Mouse (Mus musculus): Measurements from ENCODE around the gene Galnt10. TPM values are rescaled to one million over a fixed set of nuclear protein-coding genes. Genes with fewer than 3 reads are reported as not detected.

Galnt10 gene
- polyA plus RNA-seq, 1 experiment from 2014 or later = 18.4 TPM

DNA sequence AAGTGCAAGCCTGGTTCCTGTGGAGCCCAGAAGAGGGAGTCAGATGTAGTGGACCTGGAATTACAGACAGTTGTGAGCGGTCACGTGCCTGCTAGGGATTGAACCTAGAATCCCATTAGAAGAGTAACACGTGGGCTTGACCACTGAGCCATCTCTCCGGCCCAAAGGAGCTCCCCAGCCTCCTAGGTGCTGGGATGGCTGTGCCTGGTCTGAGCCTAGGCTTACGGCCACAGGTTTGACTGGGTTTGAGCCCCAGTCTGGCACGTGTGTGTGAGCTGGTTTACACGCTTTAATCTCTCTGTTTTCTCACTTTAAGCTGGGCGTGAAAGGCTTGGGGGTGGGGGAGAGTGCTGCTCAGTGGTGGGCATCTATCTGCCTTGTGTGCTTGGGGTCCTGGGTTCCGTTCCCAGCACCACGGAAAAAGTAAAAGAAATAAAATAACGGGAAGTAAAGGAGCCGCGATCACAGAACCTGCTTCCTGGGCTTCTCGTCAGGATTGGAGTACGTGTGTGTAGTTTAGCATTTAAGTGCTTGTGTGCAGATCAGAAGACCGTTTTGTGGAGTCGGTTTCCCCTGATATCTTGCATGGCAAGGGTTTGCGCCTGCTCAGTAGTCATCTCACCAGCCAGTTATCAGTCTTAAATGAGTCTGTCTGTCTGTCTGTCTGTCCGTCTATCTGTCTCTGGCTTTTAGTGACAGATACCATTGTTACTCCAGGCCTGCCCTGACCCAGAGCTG is 16.4 kb downstream of the Galnt10 start:
- Histone ChIP-seq H3K4me2 (replicated peaks) (no peak overlapping the region), H3K36me3 (no peaks in the 10 kb centered on the region), H3K27me3 (replicated peaks) (no peaks in the 10 kb centered on the region), H3K9ac (no peak overlapping the region), H3K9me3 (no peaks in the 10 kb centered on the region), H3K4me3 (no peak overlapping the region), H3K27ac (no peak overlapping the region), H3K4me1 (peaks cover 4% of the 10 kb centered on the region)
- 90% methylated on average over 19 of the region's 19 CpGs for WGBS
- ATAC-seq (ENCODE audit: low FRiP score, low read depth) = no peak

GRCm38 (mm10) chr11:57662231-57662630 is 17.0 kb downstream of the Galnt10 start:
- Histone ChIP-seq H3K36me3 (no peaks in the 10 kb centered on the region), H3K27ac (no peak overlapping the region), H3K4me1 (0 out of 2 replicates have a peak, but pooled peaks cover 3% of the 10 kb centered on the region), H3K27me3 (replicated peaks) (no peaks in the 10 kb centered on the region), H3K4me3 (no peak overlapping the region), H3K4me2 (replicated peaks) (no peak overlapping the region), H3K9me3 (no peaks in the 10 kb centered on the region), H3K9ac (no peak overlapping the region)
- ATAC-seq (ENCODE audit: low FRiP score, low read depth) = no peak
- WGBS = 93% methylated on average over 4 of the region's 4 CpGs

DNA sequence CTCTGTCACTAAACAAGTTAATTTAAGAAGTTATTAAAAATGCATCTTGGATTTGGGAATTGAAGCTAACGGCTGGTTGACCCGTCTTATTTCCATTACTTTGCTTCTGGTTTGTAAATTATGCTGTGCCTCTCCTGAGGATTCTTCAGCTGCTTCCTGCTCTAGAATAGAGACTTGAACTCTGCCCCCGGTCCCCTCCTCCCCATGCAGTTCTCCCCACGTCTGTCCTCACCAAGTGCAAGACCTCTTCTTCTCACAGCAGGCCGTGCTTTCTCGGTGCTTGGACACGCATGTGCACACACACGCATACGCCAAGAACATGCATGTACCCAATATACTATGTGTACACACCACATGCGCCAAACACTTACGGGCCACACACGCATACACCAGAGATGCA is 18.0 kb downstream of the Galnt10 start:
- Histone ChIP-seq H3K4me2 (replicated peaks) (no peak overlapping the region), H3K9me3 (no peaks in the 10 kb centered on the region), H3K4me1 (0 out of 2 replicates have a peak, but pooled peaks cover 3% of the 10 kb centered on the region), H3K4me3 (no peak overlapping the region), H3K36me3 (no peaks in the 10 kb centered on the region), H3K27me3 (replicated peaks) (no peaks in the 10 kb centered on the region), H3K9ac (no peak overlapping the region), H3K27ac (no peak overlapping the region)
- ATAC-seq (ENCODE audit: low FRiP score, low read depth) = no peak
- 83% methylated on average over 12 of the region's 12 CpGs for WGBS

DNA sequence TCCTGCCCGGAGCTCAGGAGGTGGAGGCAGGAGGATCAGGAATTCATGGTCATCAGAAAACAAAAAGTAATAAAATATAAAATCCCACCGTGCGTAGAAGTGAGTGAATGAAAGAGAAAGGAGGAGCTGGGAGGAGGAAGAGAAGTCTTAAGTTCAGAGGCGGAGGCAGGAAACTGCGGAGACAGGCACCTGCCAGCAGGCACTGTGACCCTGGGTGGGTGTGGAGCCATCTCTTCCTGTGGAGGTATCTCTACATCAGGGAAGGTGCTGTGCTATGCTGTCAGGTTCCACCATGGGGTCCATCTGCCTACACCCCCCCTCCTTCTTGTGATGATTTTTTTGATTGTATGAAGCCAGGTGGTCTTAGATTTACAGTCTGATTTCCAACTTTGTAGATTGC is 19.5 kb downstream of the Galnt10 start:
- no peak overlapping the region for H3K27ac ChIP-seq
- no peak for ATAC-seq (ENCODE audit: low FRiP score, low read depth)
- no peaks in the 10 kb centered on the region for H3K9me3 ChIP-seq
- H3K36me3 ChIP-seq = no peaks in the 10 kb centered on the region
- no peak overlapping the region for H3K4me3 ChIP-seq
- H3K9ac ChIP-seq = no peak overlapping the region
- no peaks in the 10 kb centered on the region for H3K27me3 ChIP-seq (replicated peaks)
- 0 out of 2 replicates have a peak, but pooled peaks cover 3% of the 10 kb centered on the region for H3K4me1 ChIP-seq
- H3K4me2 ChIP-seq (replicated peaks) = no peak overlapping the region
- 85% methylated on average over 5 of the region's 5 CpGs for WGBS

- H3K36me3 ChIP-seq = no peaks in the 10 kb centered on the region
- no peak overlapping the region for H3K27ac ChIP-seq
- ATAC-seq (ENCODE audit: low FRiP score, low read depth) = no peak
- no peaks in the 10 kb centered on the region for H3K9me3 ChIP-seq
- no peak overlapping the region for H3K9ac ChIP-seq
- WGBS = 95% methylated on average over 8 of the region's 8 CpGs
- no peaks in the 10 kb centered on the region for H3K27me3 ChIP-seq (replicated peaks)
- H3K4me3 ChIP-seq = no peak overlapping the region
- peaks cover 14% of the 10 kb centered on the region for H3K4me1 ChIP-seq
- no peak overlapping the region for H3K4me2 ChIP-seq (replicated peaks)
Measured at GRCm38 (mm10) chr11:57668271-57668670, 23.0 kb downstream of the Galnt10 start.

- Histone ChIP-seq H3K4me1 (peaks cover 14% of the 10 kb centered on the region), H3K27ac (no peak overlapping the region), H3K27me3 (replicated peaks) (no peaks in the 10 kb centered on the region), H3K36me3 (no peaks in the 10 kb centered on the region), H3K9me3 (no peaks in the 10 kb centered on the region), H3K9ac (no peak overlapping the region), H3K4me3 (no peak overlapping the region), H3K4me2 (replicated peaks) (no peak overlapping the region)
- 68% methylated on average over 6 of the region's 6 CpGs for WGBS
- no peak for ATAC-seq (ENCODE audit: low FRiP score, low read depth)
Measured at GRCm38 (mm10) chr11:57669522-57669921, 24.3 kb downstream of the Galnt10 start.

DNA sequence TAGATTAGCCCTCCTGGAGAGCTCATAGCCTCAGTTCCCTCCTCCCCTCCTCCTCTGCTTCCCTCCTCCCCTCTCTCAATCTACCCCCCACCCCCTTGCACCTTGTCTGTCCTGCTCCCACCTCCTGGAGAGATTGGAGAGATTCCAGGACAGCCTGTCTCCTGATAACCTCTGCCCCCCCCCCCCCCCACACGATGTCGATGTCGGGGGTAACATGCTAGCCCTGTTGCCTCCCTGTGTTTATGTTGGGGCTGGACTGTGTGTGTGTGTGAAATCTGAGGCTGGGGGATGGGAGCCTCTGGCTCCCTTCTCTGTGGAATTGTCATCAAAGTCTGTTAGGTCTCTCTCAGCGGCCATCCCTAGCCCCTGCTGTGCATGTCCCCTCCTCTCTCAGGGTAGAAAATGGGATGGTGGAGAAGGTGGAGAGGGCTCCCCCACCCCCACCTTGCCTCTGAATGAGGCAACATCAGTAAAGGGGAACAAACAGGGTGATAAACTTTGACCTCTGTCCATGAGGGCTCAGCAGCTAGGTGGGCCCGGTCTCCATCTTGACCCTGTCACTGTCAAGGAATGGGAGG is 26.0 kb downstream of the Galnt10 start:
- H3K4me2 ChIP-seq (replicated peaks) = no peak overlapping the region
- H3K27ac ChIP-seq = no peak overlapping the region
- H3K9ac ChIP-seq = no peak overlapping the region
- no peaks in the 10 kb centered on the region for H3K27me3 ChIP-seq (replicated peaks)
- H3K9me3 ChIP-seq = no peaks in the 10 kb centered on the region
- H3K4me1 ChIP-seq = peaks cover 14% of the 10 kb centered on the region
- WGBS = 6% methylated on average over 5 of the region's 5 CpGs
- H3K36me3 ChIP-seq = no peaks in the 10 kb centered on the region
- no peak for ATAC-seq (ENCODE audit: low FRiP score, low read depth)
- no peak overlapping the region for H3K4me3 ChIP-seq

- no peaks in the 10 kb centered on the region for H3K36me3 ChIP-seq
- H3K4me3 ChIP-seq = no peak overlapping the region
- 50% methylated on average over 10 of the region's 10 CpGs for WGBS
- no peak for ATAC-seq (ENCODE audit: low FRiP score, low read depth)
- peaks cover 14% of the 10 kb centered on the region for H3K4me1 ChIP-seq
- no peak overlapping the region for H3K9ac ChIP-seq
- no peaks in the 10 kb centered on the region for H3K9me3 ChIP-seq
- H3K4me2 ChIP-seq (replicated peaks) = no peak overlapping the region
- no peak overlapping the region for H3K27ac ChIP-seq
- H3K27me3 ChIP-seq (replicated peaks) = no peaks in the 10 kb centered on the region
Measured at GRCm38 (mm10) chr11:57671797-57672196, 26.6 kb downstream of the Galnt10 start.

- Histone ChIP-seq H3K27ac (no peak overlapping the region), H3K36me3 (no peaks in the 10 kb centered on the region), H3K4me1 (peaks cover 14% of the 10 kb centered on the region), H3K9ac (no peak overlapping the region), H3K4me2 (replicated peaks) (no peak overlapping the region), H3K27me3 (replicated peaks) (no peaks in the 10 kb centered on the region), H3K4me3 (no peak overlapping the region), H3K9me3 (no peaks in the 10 kb centered on the region)
- ATAC-seq (ENCODE audit: low FRiP score, low read depth) = no peak
- WGBS = 93% methylated on average over 9 of the region's 9 CpGs
Measured at GRCm38 (mm10) chr11:57672995-57673394, 27.8 kb downstream of the Galnt10 start.

DNA sequence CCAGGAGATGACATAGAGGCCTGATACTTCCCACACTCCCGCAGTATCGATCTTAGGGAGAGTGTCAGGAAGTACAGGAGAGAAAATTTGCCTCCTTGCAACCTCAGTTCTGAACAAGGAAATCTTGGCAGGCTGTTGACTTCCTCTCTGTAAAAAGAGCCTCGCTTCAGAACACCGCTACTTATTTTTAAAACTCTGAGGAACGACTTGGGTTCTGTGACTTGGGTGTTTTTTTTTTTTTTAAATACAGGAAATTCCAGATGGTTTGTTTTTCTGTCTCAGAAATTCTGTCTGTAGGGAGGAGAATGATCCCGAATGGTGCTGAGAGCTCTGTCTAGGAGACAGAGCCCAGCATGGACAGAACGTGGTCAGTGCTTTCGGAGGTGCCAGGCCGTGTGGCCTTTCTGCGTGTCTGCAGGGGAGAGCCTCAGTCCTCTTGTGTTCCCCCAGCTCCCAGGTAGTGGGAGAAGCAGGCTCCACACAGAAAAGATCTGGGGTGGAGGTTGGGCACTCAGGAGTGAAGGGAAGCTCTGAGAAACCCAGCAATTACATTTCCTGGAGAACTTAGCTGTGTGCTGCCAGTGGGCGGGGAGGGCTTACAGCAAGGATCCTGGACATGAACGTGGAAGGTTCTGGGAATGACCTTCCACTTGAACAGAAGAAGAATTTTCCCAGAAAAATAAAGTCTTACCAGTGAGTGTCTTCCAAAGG is 28.9 kb downstream of the Galnt10 start:
- ATAC-seq (ENCODE audit: low FRiP score, low read depth) = no peak
- Histone ChIP-seq H3K4me2 (replicated peaks) (no peak overlapping the region), H3K9me3 (no peaks in the 10 kb centered on the region), H3K27ac (no peak overlapping the region), H3K36me3 (no peaks in the 10 kb centered on the region), H3K27me3 (replicated peaks) (no peaks in the 10 kb centered on the region), H3K4me3 (no peak overlapping the region), H3K9ac (no peak overlapping the region), H3K4me1 (peaks cover 14% of the 10 kb centered on the region)
- WGBS = 77% methylated on average over 12 of the region's 12 CpGs

GRCm38 (mm10) chr11:57677261-57677660 is 32.0 kb downstream of the Galnt10 start:
- H3K27ac ChIP-seq = no peak overlapping the region
- no peak overlapping the region for H3K9ac ChIP-seq
- 76% methylated on average over 3 of the region's 3 CpGs for WGBS
- H3K4me1 ChIP-seq = peaks cover 3% of the 10 kb centered on the region
- ATAC-seq (ENCODE audit: low FRiP score, low read depth) = no peak
- H3K9me3 ChIP-seq = no peaks in the 10 kb centered on the region
- no peak overlapping the region for H3K4me3 ChIP-seq
- no peak overlapping the region for H3K4me2 ChIP-seq (replicated peaks)
- H3K36me3 ChIP-seq = no peaks in the 10 kb centered on the region
- no peaks in the 10 kb centered on the region; the same call in 1 of the 2 replicates for H3K27me3 ChIP-seq (replicated peaks)

- Histone ChIP-seq H3K4me1 (peaks cover 44% of the 10 kb centered on the region), H3K4me3 (no peak overlapping the region), H3K9me3 (no peaks in the 10 kb centered on the region), H3K27me3 (replicated peaks) (peaks cover under 1% of the 10 kb centered on the region; the same call in 1 of the 2 replicates), H3K9ac (no peak overlapping the region), H3K4me2 (replicated peaks) (no peak overlapping the region), H3K36me3 (no peaks in the 10 kb centered on the region), H3K27ac (no peak overlapping the region)
- 60% methylated on average over 7 of the region's 7 CpGs for whole genome bisulfite sequencing
- ATAC-seq (ENCODE audit: low FRiP score, low read depth) = no peak
Measured at GRCm38 (mm10) chr11:57682589-57682988, 37.3 kb downstream of the Galnt10 start.

Data from neural tube, embryonic 12.5 days (tissue).